Comparison of ENCODE assay signal across 19 mouse cellular contexts in genomic region chr4:149133395-149133794, GRCm38 (mm10). TPM values are rescaled to one million over a fixed set of nuclear protein-coding genes. Genes with fewer than 3 reads are reported as not detected.
"Had no signal": no experiment of that assay in that cellular context is flagged by ENCODE, and none has a peak within 500 bp of the region (broad histone marks: within the 10 kb centered on the region; RNA-seq: fewer than 3 reads in every experiment).

No protein-coding gene starts in this region.

- H3K4me2 ChIP-seq: limb, embryonic 15.5 days; midbrain, embryonic 15.5 days; neural tube, embryonic 13.5 days; stomach, embryonic 15.5 days had no signal

- H3K36me3 ChIP-seq: midbrain, embryonic 15.5 days; stomach, embryonic 15.5 days had no signal

- H3K9ac ChIP-seq: limb, embryonic 15.5 days; midbrain, embryonic 15.5 days; neural tube, embryonic 13.5 days; stomach, embryonic 15.5 days had no signal

- H3K27ac ChIP-seq: kidney, postnatal 0 days; limb, embryonic 15.5 days; midbrain, embryonic 15.5 days; neural tube, embryonic 13.5 days; stomach, embryonic 15.5 days had no signal

- H3K4me3 ChIP-seq: limb, embryonic 15.5 days; midbrain, embryonic 15.5 days; neural tube, embryonic 13.5 days; stomach, embryonic 15.5 days had no signal

- H3K9me3 ChIP-seq: limb, embryonic 15.5 days; midbrain, embryonic 15.5 days; neural tube, embryonic 13.5 days; stomach, embryonic 15.5 days had no signal

- DNase-seq: kidney, adult 11 months; kidney, adult 9 months; kidney, postnatal 36 days; layer of hippocampus, adult 9-11 months; layer of hippocampus, postnatal 36 days; lung, adult 18-20 months; right cerebral cortex, postnatal 14 days; thymus, adult 2 months; thymus, postnatal 25 days had no signal

- ATAC-seq: midbrain, embryonic 15.5 days had no signal

- H3K27me3 ChIP-seq: limb, embryonic 15.5 days; midbrain, embryonic 15.5 days; neural tube, embryonic 13.5 days; stomach, embryonic 15.5 days had no signal

RNA-seq across cellular contexts. Expression of gene Cort, which starts 6.8 kb away (rescaled TPM):
- total RNA-seq: megakaryocyte-erythroid progenitor cell, adult 5-6 weeks had no signal
- polyA plus RNA-seq: limb, embryonic 11.5 days; limb, embryonic 15.5 days; lung, embryonic 16.5 days; neural tube, embryonic 13.5 days; testis, adult 2 months; urinary bladder, adult 2 months had no signal
